Mouse (Mus musculus) embryonic fibroblast, embryonic 13.5 days (primary cell): ENCODE results near the gene Armc7.

Source experiments
- CTCF ChIP-seq: IDR thresholded peaks from 2 replicates; pipeline ENCODE4 v1.5.1; 2011; ENCODE audit warnings: mild to moderate bottlenecking, control low read depth, low read length, moderate library complexity, borderline replicate concordance; ENCODE audit not compliant: insufficient read depth
- POLR2A ChIP-seq: IDR thresholded peaks from 2 replicates; pipeline ENCODE4 v1.6.1; 2011; ENCODE audit warnings: low read depth, mild to moderate bottlenecking, control low read depth, low read length, moderate library complexity

DNA sequence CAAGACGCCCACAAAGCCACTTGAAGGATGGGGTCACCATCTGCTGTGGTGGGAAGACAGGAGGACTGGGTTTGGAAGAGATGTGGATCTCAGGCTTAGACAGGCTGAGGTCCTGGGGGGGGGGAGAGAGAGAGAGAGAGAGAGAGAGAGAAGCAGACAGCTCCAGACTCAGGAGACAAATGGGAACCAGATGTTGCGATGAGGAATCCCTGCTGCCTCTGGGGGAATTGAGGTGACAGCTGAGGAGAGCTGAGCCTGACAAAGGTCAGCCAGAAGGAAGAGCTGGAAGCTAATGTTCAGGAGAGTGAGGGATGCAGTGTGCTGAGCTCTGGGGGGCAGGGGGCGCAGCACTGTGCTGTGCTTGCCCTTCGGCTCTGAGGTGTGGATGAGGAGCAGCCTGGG lies 8.2 kb upstream of the Armc7 start:
- TF ChIP-seq CTCF (no peak), POLR2A (no peak)
